Mouse (Mus musculus) G1E (cell line): ENCODE data around the gene Klhl5.

Experiments
- CTCF ChIP-seq: IDR thresholded peaks from 2 replicates; pipeline ENCODE4 v1.5.1; 2012; ENCODE audit warnings: low read depth, low read length, inconsistent platforms, mixed read lengths
- GATA2 ChIP-seq: IDR thresholded peaks from 2 replicates; pipeline ENCODE4 v1.6.1; 2012; ENCODE audit warnings: low read depth, low read length, inconsistent platforms, borderline replicate concordance

GRCm38 (mm10) chr5:65057596-65057995 is 49.7 kb upstream of the Klhl5 start:
- TF ChIP-seq CTCF = no peak
- no peak for TF ChIP-seq GATA2
